Mouse (Mus musculus) liver, embryonic 11.5 days (tissue): ENCODE results near the gene Ldah. TPM values are rescaled to one million over a fixed set of nuclear protein-coding genes. Genes with fewer than 3 reads are reported as not detected.
"Not testable (repeated sequence)": the region's sequence is repeated elsewhere in the genome, so short reads cannot be mapped to it uniquely, and the experiment has no call there.

Source experiments
- ATAC-seq: fragments of 200-750 bp; cut with Nextera tagmentation; replicated peaks from 2 replicates; pipeline ENCODE4 v1.8.0; 2017; ENCODE audit warnings: moderate number of reproducible peaks, mild to moderate bottlenecking, moderate TSS enrichment, moderate library complexity; ENCODE audit not compliant: low FRiP score
- DNase-seq: peaks from one replicate; pipeline ENCODE4 v3.0.0-alpha.2; 2017; ENCODE audit warnings: low spot score
- H3K27ac ChIP-seq: fragments of 300-500 bp; sonication (generic); 2 replicates; pipeline ENCODE4 v1.5.1; 2014; ENCODE audit warnings: mild to moderate bottlenecking, low read depth, low read length, control low read depth
- H3K27me3 ChIP-seq: fragments of 300-500 bp; sonication (generic); replicated peaks from 2 replicates; pipeline ENCODE4 v1.6.1; 2014; ENCODE audit warnings: low read length, mixed read lengths; ENCODE audit not compliant: control insufficient read depth, insufficient read depth
- H3K36me3 ChIP-seq: fragments of 300-500 bp; sonication (generic); 2 replicates; pipeline ENCODE4 v1.6.1; 2014; ENCODE audit warnings: mild to moderate bottlenecking, low read length, moderate library complexity, mixed read lengths; ENCODE audit not compliant: control insufficient read depth, insufficient read depth
- H3K4me1 ChIP-seq: fragments of 300-500 bp; sonication (generic); replicated peaks from 2 replicates; pipeline ENCODE4 v1.6.1; 2014; ENCODE audit warnings: low read length, mixed read lengths; ENCODE audit not compliant: control insufficient read depth, insufficient read depth
- H3K4me2 ChIP-seq: fragments of 300-500 bp; sonication (generic); 2 replicates; pipeline ENCODE4 v1.6.1; 2014; ENCODE audit warnings: mild to moderate bottlenecking, control low read depth, moderate library complexity
- H3K4me3 ChIP-seq: fragments of 300-500 bp; sonication (generic); 2 replicates; pipeline ENCODE4 v1.5.1; 2014; ENCODE audit warnings: low read depth, low read length, control low read depth
- H3K9ac ChIP-seq: fragments of 300-500 bp; sonication (generic); 2 replicates; pipeline ENCODE4 v1.6.1; 2014; ENCODE audit warnings: low read depth, low read length, control low read depth
- H3K9me3 ChIP-seq: fragments of 300-500 bp; sonication (generic); 2 replicates; pipeline ENCODE4 v1.6.1; 2016; ENCODE audit warnings: low read length, inconsistent platforms, mixed read lengths; ENCODE audit not compliant: control insufficient read depth
- WGBS: fragments of 180-500 bp; shearing (Covaris S2); extraction: QIAGEN DNeasy Blood & Tissue Kit; methylation state at CpG from one replicate; pipeline ENCODE4 v1.1.7; 2014; 5-methylcytosine and 5-hydroxymethylcytosine counted together
- polyA plus RNA-seq: library from polyadenylated mRNA; unstranded; fragments of >200 nt; fragmentation: Nextera tagmentation; extraction: Ambion mirVana; gene quantifications from 2 replicates; pipeline ENCODE4 v1.2.1, GENCODE M21; 2014

Ldah gene
- polyA plus RNA-seq = 54.3 and 57.2 TPM in 2 replicates

DNA sequence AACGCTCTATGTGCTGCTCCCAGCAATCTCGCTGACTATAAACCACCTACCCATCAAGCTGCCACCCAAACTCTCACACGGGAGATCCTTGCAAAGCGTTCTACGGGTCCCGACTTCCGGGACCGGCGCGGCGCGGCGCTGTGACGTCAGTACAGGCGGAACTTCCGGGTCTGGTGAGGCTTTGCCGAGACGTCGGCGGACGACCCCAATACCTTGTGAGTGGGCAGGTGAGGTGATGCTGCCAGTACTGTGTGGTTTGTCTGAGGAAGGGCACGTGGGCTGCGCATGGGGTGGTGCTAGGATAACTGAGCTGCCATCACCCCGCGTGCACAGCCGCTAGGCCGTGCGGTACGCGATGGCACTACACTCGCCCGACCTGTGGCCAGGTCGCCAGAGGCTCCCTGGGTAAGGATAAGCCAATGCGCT, at the start of gene Ldah:
Ldah (plus strand) TSS at position 130 of the 426 bp plus-strand sequence.
- Histone ChIP-seq H3K9me3 (no peaks in the 10 kb centered on the region), H3K9ac (peak within 1 kb of the TSS; percentile 79), H3K4me1 (no peaks in the 10 kb centered on the region; the same call in 1 of the 2 replicates), H3K27me3 (no peaks in the 10 kb centered on the region), H3K36me3 (no peaks in the 10 kb centered on the region), H3K4me3 (peak within 1 kb of the TSS; percentile 83), H3K27ac (no peak within 1 kb of the TSS), H3K4me2 (peak within 1 kb of the TSS; percentile 70)
- WGBS = under 1% methylated on average over 34 of the region's 34 CpGs
- peak; percentile 98 for ATAC-seq
- peak; percentile 92 for DNase-seq

DNA sequence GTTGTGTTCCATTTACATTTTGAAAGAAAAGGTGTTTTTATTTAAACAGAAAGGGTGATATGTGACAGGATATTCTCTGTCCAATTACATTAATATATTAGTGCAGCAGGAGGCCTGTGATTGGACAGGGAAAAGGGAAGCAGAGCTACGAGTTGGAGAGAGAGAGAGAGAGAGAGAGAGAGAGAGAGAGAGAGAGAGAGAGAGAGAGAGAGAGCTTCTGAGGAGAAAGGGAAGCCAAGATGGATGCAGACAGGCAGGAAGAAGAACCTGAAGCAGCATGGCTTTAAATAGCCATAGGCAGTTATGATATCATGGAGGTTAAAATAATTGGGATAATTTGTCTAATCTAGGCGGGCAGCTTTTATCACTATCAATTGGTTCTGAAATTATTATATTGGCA, 40.2 kb upstream of the Ldah start:
- ATAC-seq (no peak), DNase-seq (no peak)
- no peak overlapping the region for H3K9ac ChIP-seq
- H3K27ac ChIP-seq = no peak overlapping the region
- no peaks in the 10 kb centered on the region for H3K9me3 ChIP-seq
- H3K4me2 ChIP-seq = no peak overlapping the region
- H3K4me3 ChIP-seq = no peak overlapping the region
- 56% methylated on average over 2 of the region's 2 CpGs for WGBS
- no peaks in the 10 kb centered on the region for H3K36me3 ChIP-seq
- H3K27me3 ChIP-seq = no peaks in the 10 kb centered on the region
- no peaks in the 10 kb centered on the region for H3K4me1 ChIP-seq

DNA sequence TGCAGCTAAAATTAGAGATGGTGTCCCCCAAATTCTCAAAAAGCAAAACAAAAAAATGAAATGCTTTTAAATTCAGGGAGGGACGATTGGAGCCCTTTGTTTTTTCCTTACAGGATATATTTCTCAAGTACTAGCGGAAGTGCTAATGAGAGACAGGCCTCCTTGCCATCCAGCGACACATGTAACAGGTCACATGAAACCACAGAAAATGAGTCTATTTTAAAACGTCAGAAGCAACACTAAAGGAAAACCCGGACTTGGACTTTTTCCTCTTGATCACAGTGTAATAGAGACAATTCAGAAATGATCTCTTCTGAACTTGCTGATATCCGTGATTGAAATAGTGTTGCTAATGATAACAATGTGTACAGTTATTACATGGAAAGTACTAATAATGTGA, 27.0 kb upstream of the Ldah start:
- Histone ChIP-seq H3K27ac (no peak overlapping the region), H3K27me3 (no peaks in the 10 kb centered on the region), H3K36me3 (no peaks in the 10 kb centered on the region), H3K9ac (no peak overlapping the region), H3K4me3 (no peak overlapping the region), H3K9me3 (no peaks in the 10 kb centered on the region), H3K4me2 (no peak overlapping the region), H3K4me1 (no peaks in the 10 kb centered on the region)
- DNase-seq (no peak), ATAC-seq (no peak)
- WGBS = 61% methylated on average over 6 of the region's 6 CpGs

DNA sequence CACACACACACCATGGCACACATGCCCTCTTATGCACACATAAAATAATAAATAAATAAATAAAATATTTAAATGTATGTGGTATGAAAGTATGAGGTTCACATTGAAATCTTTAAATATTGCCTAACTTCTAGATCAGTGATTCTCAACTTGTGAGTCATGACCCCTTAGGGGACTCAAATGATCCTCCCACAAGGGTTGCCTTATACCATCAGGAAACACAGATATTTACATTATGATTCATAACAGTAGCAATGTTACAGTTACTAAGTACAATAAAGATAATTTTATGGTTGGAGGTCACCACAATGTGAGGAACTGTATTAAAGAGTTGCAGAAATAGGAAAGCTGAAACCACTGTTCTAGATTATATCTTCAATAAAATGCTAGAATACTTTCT, 26.2 kb upstream of the Ldah start:
- ATAC-seq = no peak
- no peak for DNase-seq
- H3K4me2 ChIP-seq = no peak overlapping the region
- H3K27ac ChIP-seq = no peak overlapping the region
- H3K4me1 ChIP-seq = no peaks in the 10 kb centered on the region
- no peaks in the 10 kb centered on the region for H3K36me3 ChIP-seq
- no peak overlapping the region for H3K9ac ChIP-seq
- no peaks in the 10 kb centered on the region for H3K9me3 ChIP-seq
- H3K27me3 ChIP-seq = no peaks in the 10 kb centered on the region
- H3K4me3 ChIP-seq = no peak overlapping the region

DNA sequence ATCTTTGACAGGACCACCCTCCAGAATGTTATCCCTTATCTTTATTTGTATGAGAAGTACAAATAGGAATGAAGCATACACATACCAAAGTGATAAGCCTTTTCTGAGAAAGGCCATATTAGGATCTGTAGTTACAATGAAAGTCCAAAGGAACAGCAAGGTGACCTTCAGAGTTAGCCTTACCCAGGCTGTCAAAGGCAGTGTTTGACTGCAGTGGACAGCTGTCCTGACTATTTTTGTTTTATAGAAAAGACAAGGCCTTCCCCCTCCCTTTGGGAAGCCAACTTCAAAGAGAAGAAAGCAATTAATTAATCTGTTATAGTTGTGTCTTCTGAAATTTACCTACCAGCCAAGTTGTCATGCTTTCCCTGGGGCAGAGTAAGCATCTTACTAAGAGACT, 23.4 kb upstream of the Ldah start:
- H3K9ac ChIP-seq = no peak overlapping the region
- no peaks in the 10 kb centered on the region for H3K4me1 ChIP-seq
- H3K9me3 ChIP-seq = no peaks in the 10 kb centered on the region; the same call in 1 of the 2 replicates
- ATAC-seq = no peak
- H3K36me3 ChIP-seq = no peaks in the 10 kb centered on the region
- DNase-seq = no peak
- H3K4me2 ChIP-seq = no peak overlapping the region
- H3K27ac ChIP-seq = no peak overlapping the region
- H3K4me3 ChIP-seq = no peak overlapping the region
- no peaks in the 10 kb centered on the region for H3K27me3 ChIP-seq

DNA sequence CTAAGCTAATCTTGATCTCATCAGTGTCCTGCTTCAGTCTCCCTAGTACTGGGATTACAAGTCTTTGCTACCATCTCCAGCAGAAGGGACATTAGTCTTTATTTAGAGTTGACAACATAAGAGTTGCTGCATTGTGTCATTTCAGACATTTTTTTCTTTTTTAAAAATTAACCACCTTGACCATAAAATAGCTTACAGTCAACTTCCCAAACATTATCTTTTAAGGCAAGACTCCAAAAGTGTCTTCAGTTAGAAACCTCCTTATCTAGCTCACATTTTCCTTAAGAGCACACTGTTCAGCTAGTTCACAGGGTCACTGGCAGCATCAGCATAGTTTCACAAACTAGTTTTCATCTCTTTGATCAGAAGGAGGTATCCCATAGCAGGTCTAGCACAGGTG, 19.7 kb upstream of the Ldah start:
- no peaks in the 10 kb centered on the region; the same call in 1 of the 2 replicates for H3K9me3 ChIP-seq
- H3K4me3 ChIP-seq = no peak overlapping the region
- ATAC-seq = no peak
- H3K27ac ChIP-seq = no peak overlapping the region
- H3K36me3 ChIP-seq = no peaks in the 10 kb centered on the region
- H3K4me2 ChIP-seq = no peak overlapping the region
- no peaks in the 10 kb centered on the region for H3K4me1 ChIP-seq
- H3K27me3 ChIP-seq = no peaks in the 10 kb centered on the region
- DNase-seq = no peak
- no peak overlapping the region for H3K9ac ChIP-seq

DNA sequence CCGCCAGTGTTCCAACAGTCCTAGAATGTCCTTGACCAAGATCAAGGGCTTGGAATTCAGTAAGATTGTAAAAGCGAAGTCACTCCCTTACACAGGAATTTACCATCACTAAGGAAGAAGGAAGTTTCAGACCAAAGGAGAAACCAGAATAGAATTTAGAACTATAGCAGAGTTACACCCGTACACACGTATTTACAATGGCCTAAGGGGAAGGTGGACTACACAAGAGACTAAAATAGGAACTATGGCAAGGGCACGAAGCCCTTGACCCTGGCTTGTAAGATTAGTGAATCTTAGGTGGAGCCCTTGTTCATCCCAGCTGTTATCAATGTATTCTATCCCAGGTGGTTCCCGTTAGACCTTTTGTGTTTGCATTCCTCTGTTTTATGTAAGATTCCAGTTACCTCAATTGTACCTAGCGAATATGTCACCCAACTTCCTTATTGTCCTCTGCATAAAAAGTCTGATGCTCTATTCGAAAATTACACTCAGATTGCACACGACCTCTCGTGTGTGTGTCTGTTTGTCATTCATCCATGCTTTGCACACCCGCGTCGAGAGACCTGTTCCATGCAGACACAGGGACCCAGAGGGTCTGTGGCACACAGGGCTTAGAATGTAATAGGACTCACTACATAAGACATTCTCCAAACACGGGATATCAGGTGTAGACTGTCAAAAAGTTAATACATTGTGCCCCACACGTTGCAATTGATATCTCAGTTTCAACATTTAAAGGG, 18.9 kb upstream of the Ldah start:
- not testable (repeated sequence) for DNase-seq, H3K9me3 ChIP-seq, H3K36me3 ChIP-seq, H3K27ac ChIP-seq, ATAC-seq, H3K4me1 ChIP-seq, H3K9ac ChIP-seq, H3K4me2 ChIP-seq, H3K27me3 ChIP-seq, H3K4me3 ChIP-seq
- 78% methylated on average over 15 of the region's 15 CpGs for WGBS

DNA sequence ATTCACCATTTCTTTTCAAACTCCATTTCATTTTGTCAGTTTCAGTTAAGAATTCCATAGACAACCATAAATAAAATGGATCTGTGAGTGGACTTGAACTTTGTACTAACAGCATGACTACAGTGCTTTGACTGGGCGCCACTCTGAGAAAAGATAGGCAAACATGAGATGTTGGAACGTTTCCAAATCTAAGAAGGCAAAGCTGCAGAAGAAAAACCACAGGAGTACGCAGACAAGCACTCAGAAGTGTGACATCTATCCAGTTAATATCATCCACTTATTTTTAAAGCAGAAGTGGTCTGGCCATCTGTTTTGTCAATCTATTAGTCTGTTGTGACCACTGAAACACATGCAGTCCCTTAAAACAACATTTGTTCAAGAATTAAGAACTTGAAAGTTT, 18.2 kb upstream of the Ldah start:
- Histone ChIP-seq H3K27me3 (no peaks in the 10 kb centered on the region), H3K4me3 (no peak overlapping the region), H3K9me3 (no peaks in the 10 kb centered on the region; the same call in 1 of the 2 replicates), H3K4me1 (no peaks in the 10 kb centered on the region), H3K27ac (no peak overlapping the region), H3K36me3 (no peaks in the 10 kb centered on the region), H3K9ac (no peak overlapping the region), H3K4me2 (no peak overlapping the region)
- ATAC-seq = no peak
- WGBS = 63% methylated on average over 3 of the region's 3 CpGs
- DNase-seq = no peak

DNA sequence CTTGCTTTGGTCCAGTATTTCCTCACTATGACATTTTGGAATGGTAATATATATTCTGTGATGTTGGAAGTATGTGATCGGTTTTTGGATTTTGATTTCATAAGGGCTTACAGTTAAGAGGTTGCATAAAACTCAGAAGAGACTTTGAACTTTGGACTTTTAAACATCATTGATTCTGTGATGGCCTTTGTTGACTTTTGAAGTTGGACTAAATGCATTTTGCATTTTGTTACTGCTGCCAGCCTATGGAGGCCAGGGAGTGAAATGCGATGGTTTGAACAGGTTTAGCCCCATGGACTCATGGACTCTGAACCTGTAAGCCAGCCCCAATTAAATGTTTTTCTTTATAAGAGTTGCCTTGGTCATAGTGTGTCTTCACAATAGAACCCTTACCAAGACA, 2.2 kb upstream of the Ldah start:
- Histone ChIP-seq H3K36me3 (no peaks in the 10 kb centered on the region), H3K4me1 (no peaks in the 10 kb centered on the region; the same call in 1 of the 2 replicates), H3K9me3 (no peaks in the 10 kb centered on the region), H3K27ac (no peak overlapping the region), H3K27me3 (no peaks in the 10 kb centered on the region), H3K4me2 (no peak overlapping the region), H3K9ac (no peak overlapping the region), H3K4me3 (no peak overlapping the region)
- ATAC-seq (no peak), DNase-seq (no peak)
- 73% methylated on average over 2 of the region's 2 CpGs for WGBS
